Mouse (Mus musculus): ENCODE measurements at regions not wholly inside any gene's neighbourhood (a gene's known extent, or its start where the extent isn't known, plus 50 kb on each side); places are given as distances from the start of the nearest gene placed in this dataset.

GRCm38 (mm10) chr9:115361191-115361590 is 51.0 kb upstream of the Stt3b start:
- Histone ChIP-seq H3K27ac (replicated peaks) (no peak overlapping the region), H3K4me1 (no peaks in the 10 kb centered on the region), H3K9ac (replicated peaks) (no peak overlapping the region), H3K4me3 (no peak overlapping the region), H3K9me3 (0 out of 2 replicates have a peak, but pooled peaks cover 3% of the 10 kb centered on the region), H3K36me3 (no peaks in the 10 kb centered on the region), H3K27me3 (no peaks in the 10 kb centered on the region), H3K4me2 (replicated peaks) (no peak overlapping the region)
- 73% methylated on average over 5 of the region's 5 CpGs for WGBS
- no peak for ATAC-seq (replicated peaks)

GRCm38 (mm10) chr9:115361881-115362280 is 51.7 kb upstream of the Stt3b start:
- ATAC-seq (replicated peaks) = no peak
- Histone ChIP-seq H3K27ac (replicated peaks) (no peak overlapping the region), H3K4me2 (replicated peaks) (no peak overlapping the region), H3K4me3 (no peak overlapping the region), H3K9me3 (0 out of 2 replicates have a peak, but pooled peaks cover 3% of the 10 kb centered on the region), H3K4me1 (no peaks in the 10 kb centered on the region), H3K36me3 (no peaks in the 10 kb centered on the region), H3K9ac (replicated peaks) (no peak overlapping the region), H3K27me3 (no peaks in the 10 kb centered on the region)
- 93% methylated on average over 11 of the region's 11 CpGs for WGBS

- Histone ChIP-seq H3K36me3 (no peaks in the 10 kb centered on the region), H3K4me1 (no peaks in the 10 kb centered on the region), H3K27me3 (no peaks in the 10 kb centered on the region), H3K4me2 (replicated peaks) (no peak overlapping the region), H3K4me3 (no peak overlapping the region), H3K27ac (replicated peaks) (no peak overlapping the region), H3K9me3 (0 out of 2 replicates have a peak, but pooled peaks cover 3% of the 10 kb centered on the region), H3K9ac (replicated peaks) (no peak overlapping the region)
- 86% methylated on average over 4 of the region's 4 CpGs for WGBS
- no peak for ATAC-seq (replicated peaks)
Observed at GRCm38 (mm10) chr9:115362486-115362885, 52.3 kb upstream of the Stt3b start.

- Histone ChIP-seq H3K9me3 (0 out of 2 replicates have a peak, but pooled peaks cover 3% of the 10 kb centered on the region), H3K36me3 (no peaks in the 10 kb centered on the region), H3K27ac (replicated peaks) (no peak overlapping the region), H3K4me3 (no peak overlapping the region), H3K4me2 (replicated peaks) (no peak overlapping the region), H3K9ac (replicated peaks) (no peak overlapping the region), H3K27me3 (no peaks in the 10 kb centered on the region), H3K4me1 (no peaks in the 10 kb centered on the region)
- ATAC-seq (replicated peaks) = no peak
- WGBS = 92% methylated on average over 16 of the region's 16 CpGs
Observed at GRCm38 (mm10) chr9:115364919-115365861, 55.0 kb upstream of the Stt3b start.

- Histone ChIP-seq H3K9ac (replicated peaks) (no peak overlapping the region), H3K4me1 (no peaks in the 10 kb centered on the region), H3K36me3 (no peaks in the 10 kb centered on the region), H3K27me3 (no peaks in the 10 kb centered on the region), H3K4me2 (replicated peaks) (no peak overlapping the region), H3K4me3 (no peak overlapping the region), H3K9me3 (0 out of 2 replicates have a peak, but pooled peaks cover 3% of the 10 kb centered on the region), H3K27ac (replicated peaks) (no peak overlapping the region)
- no peak for ATAC-seq (replicated peaks)
- WGBS = 73% methylated on average over 3 of the region's 3 CpGs
Observed at GRCm38 (mm10) chr9:115367808-115368207, 57.6 kb upstream of the Stt3b start.

- 28% methylated on average over 15 of the region's 15 CpGs for WGBS
- Histone ChIP-seq H3K27ac (replicated peaks) (peak overlapping the region; percentile 46; the same call in 1 of the 2 replicates), H3K9ac (replicated peaks) (no peak overlapping the region)
Observed at GRCm38 (mm10) chr9:115380276-115380675, 70.1 kb upstream of the Stt3b start.

GRCm38 (mm10) chr9:115382824-115383475 is 72.7 kb upstream of the Stt3b start:
- Histone ChIP-seq H3K9me3 (no peaks in the 10 kb centered on the region), H3K27me3 (no peaks in the 10 kb centered on the region), H3K27ac (replicated peaks) (no peak overlapping the region), H3K9ac (replicated peaks) (no peak overlapping the region), H3K4me2 (replicated peaks) (no peak overlapping the region), H3K4me1 (peaks cover 9% of the 10 kb centered on the region; the same call in 1 of the 2 replicates), H3K36me3 (no peaks in the 10 kb centered on the region), H3K4me3 (no peak overlapping the region)
- WGBS = 87% methylated on average over 12 of the region's 12 CpGs
- no peak for ATAC-seq (replicated peaks)

More at GRCm38 (mm10) chr9:115380276-115380675, 70.1 kb upstream of the Stt3b start:
- H3K4me2 ChIP-seq (replicated peaks) = peak overlapping the region; percentile 32
- peak; percentile 46; the same call in 1 of the 2 replicates for ATAC-seq (replicated peaks)
- H3K36me3 ChIP-seq = no peaks in the 10 kb centered on the region
- no peak overlapping the region for H3K4me3 ChIP-seq
- peaks cover 9% of the 10 kb centered on the region; the same call in 1 of the 2 replicates for H3K4me1 ChIP-seq
- no peaks in the 10 kb centered on the region for H3K9me3 ChIP-seq
- H3K27me3 ChIP-seq = no peaks in the 10 kb centered on the region

- no peak overlapping the region for H3K4me2 ChIP-seq (replicated peaks)
- H3K27me3 ChIP-seq = no peaks in the 10 kb centered on the region
- no peak for ATAC-seq (replicated peaks)
- 77% methylated on average over 4 of the region's 4 CpGs for WGBS
- no peak overlapping the region for H3K9ac ChIP-seq (replicated peaks)
- H3K9me3 ChIP-seq = no peaks in the 10 kb centered on the region
- no peak overlapping the region for H3K4me3 ChIP-seq
- no peaks in the 10 kb centered on the region for H3K36me3 ChIP-seq
- no peak overlapping the region for H3K27ac ChIP-seq (replicated peaks)
- peaks cover 9% of the 10 kb centered on the region; the same call in 1 of the 2 replicates for H3K4me1 ChIP-seq
Observed at GRCm38 (mm10) chr9:115383935-115384334, 73.7 kb upstream of the Stt3b start.

GRCm38 (mm10) chr9:115384345-115384744 is 74.1 kb upstream of the Stt3b start:
- Histone ChIP-seq H3K27ac (replicated peaks) (no peak overlapping the region), H3K4me3 (no peak overlapping the region), H3K9me3 (no peaks in the 10 kb centered on the region), H3K27me3 (no peaks in the 10 kb centered on the region), H3K4me2 (replicated peaks) (no peak overlapping the region), H3K9ac (replicated peaks) (no peak overlapping the region), H3K36me3 (no peaks in the 10 kb centered on the region), H3K4me1 (peaks cover 9% of the 10 kb centered on the region; the same call in 1 of the 2 replicates)
- no peak for ATAC-seq (replicated peaks)
- 100% methylated on average over 1 of the region's 1 CpGs for WGBS

GRCm38 (mm10) chr9:115387471-115388360 is 77.5 kb upstream of the Stt3b start:
- Histone ChIP-seq H3K36me3 (no peaks in the 10 kb centered on the region), H3K4me3 (no peak overlapping the region), H3K9me3 (no peaks in the 10 kb centered on the region), H3K9ac (replicated peaks) (no peak overlapping the region), H3K27ac (replicated peaks) (no peak overlapping the region), H3K4me1 (peaks cover 12% of the 10 kb centered on the region), H3K4me2 (replicated peaks) (no peak overlapping the region), H3K27me3 (no peaks in the 10 kb centered on the region)
- ATAC-seq (replicated peaks) = no peak
- 89% methylated on average over 26 of the region's 26 CpGs for WGBS

GRCm38 (mm10) chr9:115388361-115388759 is 78.1 kb upstream of the Stt3b start:
- H3K27ac ChIP-seq (replicated peaks) = no peak overlapping the region
- no peak overlapping the region for H3K9ac ChIP-seq (replicated peaks)
- H3K27me3 ChIP-seq = no peaks in the 10 kb centered on the region
- H3K4me3 ChIP-seq = no peak overlapping the region
- 91% methylated on average over 11 of the region's 11 CpGs for WGBS
- ATAC-seq (replicated peaks) = no peak
- H3K9me3 ChIP-seq = no peaks in the 10 kb centered on the region
- H3K4me2 ChIP-seq (replicated peaks) = no peak overlapping the region
- H3K36me3 ChIP-seq = no peaks in the 10 kb centered on the region
- H3K4me1 ChIP-seq = peaks cover 12% of the 10 kb centered on the region
